Mouse (Mus musculus) MEL (cell line): ENCODE results near the gene Bmf. TPM values are rescaled to one million over a fixed set of nuclear protein-coding genes. Genes with fewer than 3 reads are reported as not detected.
"Not testable (repeated sequence)": the region's sequence is repeated elsewhere in the genome, so short reads cannot be mapped to it uniquely, and the experiment has no call there.

Source experiments
- DNase-seq: peaks from one replicate; pipeline ENCODE4 v3.0.0; 2011; ENCODE audit warnings: low read depth, low spot score
- H3K27ac ChIP-seq: 2 replicates; pipeline ENCODE4 v1.5.1; 2012; ENCODE audit warnings: low read depth, mild to moderate bottlenecking, control low read depth, low read length, moderate library complexity; ENCODE audit not compliant: control insufficient read depth
- H3K27me3 ChIP-seq, 2 experiments: fragments of 150-350 bp in 1 of 2; sonication (generic) in 1 of 2; 2 replicates each; pipeline ENCODE4 v1.6.1; 2012; ENCODE audit warnings: low read length in 2 of 2, mild to moderate bottlenecking in 2 of 2, improper control_type of control experiment in 1 of 2, moderate library complexity in 1 of 2; ENCODE audit not compliant: insufficient read depth in 2 of 2, control insufficient read depth in 1 of 2
- H3K36me3 ChIP-seq, 2 experiments: 2 replicates each; pipeline ENCODE4 v1.6.1; 2012 to 2014; ENCODE audit warnings: low read length in 2 of 2, improper control_type of control experiment in 1 of 2, inconsistent platforms in 1 of 2, mild to moderate bottlenecking in 1 of 2; ENCODE audit not compliant: insufficient read depth in 2 of 2, control insufficient read depth in 1 of 2
- H3K4me1 ChIP-seq, 2 experiments: fragments of 150-350 bp in 1 of 2; sonication (generic) in 1 of 2; 2 replicates each; pipeline ENCODE4 v1.6.1; 2012; ENCODE audit warnings: low read length in 2 of 2, improper control_type of control experiment in 1 of 2, mild to moderate bottlenecking in 1 of 2; ENCODE audit not compliant: insufficient read depth in 2 of 2, control insufficient read depth in 1 of 2
- H3K4me3 ChIP-seq, 2 experiments: fragments of 150-350 bp in 1 of 2; sonication (generic) in 1 of 2; 2 replicates each; pipeline ENCODE4 v1.5.1; 2012; ENCODE audit warnings: low read depth in 2 of 2, low read length in 2 of 2, mild to moderate bottlenecking in 2 of 2, moderate library complexity in 2 of 2, control low read depth in 1 of 2, improper control_type of control experiment in 1 of 2; ENCODE audit not compliant: control insufficient read depth in 1 of 2, insufficient read depth in 1 of 2
- H3K79me2 ChIP-seq: 2 replicates; pipeline ENCODE4 v1.6.1; 2012; ENCODE audit warnings: mild to moderate bottlenecking, low read length, moderate library complexity; ENCODE audit not compliant: control insufficient read depth, poor library complexity, insufficient read depth
- H3K9ac ChIP-seq: 2 replicates; pipeline ENCODE4 v1.6.1; 2012; ENCODE audit warnings: low read depth, mild to moderate bottlenecking, control low read depth, low read length, moderate library complexity; ENCODE audit not compliant: control insufficient read depth, poor library complexity, severe bottlenecking
- H3K9me3 ChIP-seq: fragments of 150-350 bp; sonication (generic); replicated peaks from 2 replicates; pipeline ENCODE4 v1.6.1; 2012; ENCODE audit warnings: mild to moderate bottlenecking, low read length, improper control_type of control experiment, moderate library complexity; ENCODE audit not compliant: insufficient read depth
- CHD1 ChIP-seq: IDR thresholded peaks from 2 replicates; pipeline ENCODE4 v1.6.1; 2012; ENCODE audit warnings: low read depth, mild to moderate bottlenecking, inconsistent platforms, low read length, improper control_type of control experiment
- CHD2 ChIP-seq: IDR thresholded peaks from 2 replicates; pipeline ENCODE4 v1.6.1; 2011; ENCODE audit warnings: low read length, improper control_type of control experiment
- E2F4 ChIP-seq: IDR thresholded peaks from 2 replicates; pipeline ENCODE4 v1.6.1; 2011; ENCODE audit warnings: low read depth, low read length, improper control_type of control experiment, borderline replicate concordance
- ELF1 ChIP-seq: IDR thresholded peaks from 2 replicates; pipeline ENCODE4 v1.6.1; 2014; ENCODE audit warnings: low read depth, mild to moderate bottlenecking, inconsistent platforms, low read length, improper control_type of control experiment, moderate library complexity
- EP300 ChIP-seq, 2 experiments: IDR thresholded peaks; 2 replicates each; pipeline ENCODE4 v1.6.1; 2011; ENCODE audit warnings: improper control_type of control experiment in 2 of 2, low read length in 2 of 2, low read depth in 1 of 2, mild to moderate bottlenecking in 1 of 2
- ETS1 ChIP-seq: IDR thresholded peaks from 2 replicates; pipeline ENCODE4 v1.6.1; 2012; ENCODE audit warnings: low read depth, mild to moderate bottlenecking, inconsistent platforms, low read length, improper control_type of control experiment, moderate library complexity
- GATA1 ChIP-seq: IDR thresholded peaks from 2 replicates; pipeline ENCODE4 v1.6.1; 2011; ENCODE audit warnings: low read depth, low read length, improper control_type of control experiment
- KAT2A ChIP-seq: conservative IDR thresholded peaks from 2 replicates; pipeline ENCODE4 v1.6.1; 2012; ENCODE audit warnings: low read depth, low read length, improper control_type of control experiment, inconsistent platforms
- MAX ChIP-seq: IDR thresholded peaks from 2 replicates; pipeline ENCODE4 v1.6.1; 2011; ENCODE audit warnings: low read length, improper control_type of control experiment
- MEF2A ChIP-seq: IDR thresholded peaks from 2 replicates; pipeline ENCODE4 v1.6.1; 2014; ENCODE audit warnings: low read depth, mild to moderate bottlenecking, inconsistent platforms, low read length, improper control_type of control experiment; ENCODE audit not compliant: poor library complexity, insufficient replicate concordance, severe bottlenecking; ENCODE audit errors: extremely low read depth
- MXI1 ChIP-seq: IDR thresholded peaks from 2 replicates; pipeline ENCODE4 v1.6.1; 2011; ENCODE audit warnings: mild to moderate bottlenecking, low read depth, low read length, improper control_type of control experiment
- MYB ChIP-seq: IDR thresholded peaks from 2 replicates; pipeline ENCODE4 v1.6.1; 2011; ENCODE audit warnings: mild to moderate bottlenecking, low read depth, low read length, improper control_type of control experiment
- MYC ChIP-seq: IDR thresholded peaks from 2 replicates; pipeline ENCODE4 v1.6.1; 2011; ENCODE audit warnings: low read depth, mild to moderate bottlenecking, low read length, improper control_type of control experiment, moderate library complexity
- NRF1 ChIP-seq: IDR thresholded peaks from 2 replicates; pipeline ENCODE4 v1.6.1; 2014; ENCODE audit warnings: low read depth, mild to moderate bottlenecking, inconsistent platforms, low read length, improper control_type of control experiment, moderate library complexity; ENCODE audit not compliant: poor library complexity, insufficient read depth, severe bottlenecking
- POLR2A ChIP-seq, 2 experiments: IDR thresholded peaks; 2 replicates each; pipeline ENCODE4 v1.6.1; 2011 to 2012; ENCODE audit warnings: low read length in 2 of 2, mild to moderate bottlenecking in 2 of 2, control low read depth in 1 of 2, improper control_type of control experiment in 1 of 2, low read depth in 1 of 2, moderate library complexity in 1 of 2; ENCODE audit not compliant: control insufficient read depth in 1 of 2, insufficient read depth in 1 of 2, poor library complexity in 1 of 2
- RCOR1 ChIP-seq: IDR thresholded peaks from 2 replicates; pipeline ENCODE4 v1.6.1; 2012; ENCODE audit warnings: low read depth, mild to moderate bottlenecking, inconsistent platforms, low read length, improper control_type of control experiment
- SIN3A ChIP-seq: IDR thresholded peaks from 2 replicates; pipeline ENCODE4 v1.6.1; 2012; ENCODE audit warnings: low read length, improper control_type of control experiment, inconsistent platforms
- TAL1 ChIP-seq: IDR thresholded peaks from 2 replicates; pipeline ENCODE4 v1.6.1; 2012; ENCODE audit warnings: mild to moderate bottlenecking, inconsistent platforms, low read length, moderate library complexity, mixed read lengths
- TBP ChIP-seq: IDR thresholded peaks from 2 replicates; pipeline ENCODE4 v1.8.0; 2011; ENCODE audit warnings: low read depth, low read length, improper control_type of control experiment
- TCF12 ChIP-seq: IDR thresholded peaks from 2 replicates; pipeline ENCODE4 v1.6.1; 2014; ENCODE audit warnings: low read depth, mild to moderate bottlenecking, inconsistent platforms, low read length, improper control_type of control experiment, moderate library complexity
- USF1 ChIP-seq: IDR thresholded peaks from 2 replicates; pipeline ENCODE4 v1.6.1; 2014; ENCODE audit warnings: low read depth, mild to moderate bottlenecking, inconsistent platforms, low read length, improper control_type of control experiment, moderate library complexity
- USF2 ChIP-seq, 2 experiments: IDR thresholded peaks; 2 replicates each; pipeline ENCODE4 v1.6.1; 2011 to 2012; ENCODE audit warnings: improper control_type of control experiment in 2 of 2, low read length in 2 of 2, borderline replicate concordance in 1 of 2, inconsistent platforms in 1 of 2, low read depth in 1 of 2, mild to moderate bottlenecking in 1 of 2; ENCODE audit not compliant: insufficient read depth in 1 of 2
- ZNF384 ChIP-seq: IDR thresholded peaks from 2 replicates; pipeline ENCODE4 v1.6.1; 2012; ENCODE audit warnings: low read depth, mild to moderate bottlenecking, inconsistent platforms, low read length, improper control_type of control experiment
- polyA plus RNA-seq, 2 experiments: library from polyadenylated mRNA; stranded (reverse) in 1 of 2; unstranded in 1 of 2; fragments of >175 nt in 1 of 2; fragments of >200 nt in 1 of 2; gene quantifications; 2 replicates each; pipeline versions ENCODE4 v1.2.1 to v1.2.4; 2012; ENCODE audit warnings: low replicate concordance in 2 of 2, low read depth in 1 of 2; ENCODE audit not compliant: insufficient read length in 2 of 2, insufficient read depth in 1 of 2, missing spikeins in 1 of 2
- total RNA-seq: library from RNA; depleted of rRNA; stranded (reverse); fragments of 300-350 nt; gene quantifications from 2 replicates; pipeline ENCODE4 v1.2.3, GENCODE M21; 2012

Gene Bmf
- total and polyA plus RNA-seq, 3 experiments, result 0.39 to 0.50 TPM; not detected in 1

GRCm38 (mm10) chr2:118558426-118558825 lies 8.9 kb upstream of the Bmf start:
- no peak for DNase-seq
- no peak overlapping the region for H3K4me3 ChIP-seq
- no peaks in the 10 kb centered on the region for H3K27me3 ChIP-seq
- peaks cover 9 to 20% of the 10 kb centered on the region in 2 experiments; a peak in 3 of 4 replicates for H3K4me1 ChIP-seq
- H3K9me3 ChIP-seq, result no peaks in the 10 kb centered on the region
- H3K79me2 ChIP-seq, result no peaks in the 10 kb centered on the region
- H3K27ac ChIP-seq, result no peak overlapping the region
- H3K9ac ChIP-seq, result 0 out of 2 replicates have a peak overlapping the region, but pooled peaks have one; percentile 8
- TF ChIP-seq CHD1 (no peak), USF2 (IDR thresholded peaks at IDR 0.05; ENCODE audit: borderline replicate concordance in 1 of 2, insufficient read depth in 1 of 2, low read depth in 1 of 2, low read length in 2 of 2) (no peak), ZNF384 (no peak), MEF2A (no peak), E2F4 (no peak), POLR2A (IDR thresholded peaks at IDR 0.05; ENCODE audit: control insufficient read depth in 1 of 2, insufficient read depth in 1 of 2, low read depth in 1 of 2, low read length in 2 of 2, poor library complexity in 1 of 2) (no peak), TAL1 (no peak), KAT2A (no peak), NRF1 (no peak), SIN3A (no peak), CHD2 (no peak), USF1 (no peak), MYC (no peak), TBP (no peak), TCF12 (no peak), GATA1 (no peak), MYB (no peak), MAX (no peak), RCOR1 (no peak)
- H3K36me3 ChIP-seq, result peaks cover 0 to 14% of the 10 kb centered on the region in 2 experiments; a peak in 2 of 4 replicates

- H3K9me3 ChIP-seq, result not testable (repeated sequence)
- peak; percentile 40; the same call in 1 of the 2 replicates for TF ChIP-seq MXI1
- TF ChIP-seq SIN3A, result peak; percentile 27; the same call in 1 of the 2 replicates
- peak; percentile 78 for TF ChIP-seq ETS1
- 0 out of 2 replicates have a peak, but pooled peaks have one; percentile 6 for TF ChIP-seq ELF1
- peak; percentile 9; the same call in 1 of the 2 replicates for TF ChIP-seq TCF12
- peak in 1 of 2 experiments; percentile 4; a peak in 1 of 4 replicates for TF ChIP-seq EP300 (IDR thresholded peaks at IDR 0.05; ENCODE audit: low read depth in 1 of 2, low read length in 2 of 2)
- TF ChIP-seq, all 39 proteins: peak for 6; not testable (repeated sequence) for 33
- H3K79me2 ChIP-seq, H3K27me3 ChIP-seq, H3K27ac ChIP-seq, H3K4me3 ChIP-seq: not testable (repeated sequence)
- peaks cover 0 to 12% of the 10 kb centered on the region in 2 experiments; a peak in 2 of 4 replicates for H3K36me3 ChIP-seq
- peak overlapping the region; percentile 20; the same call in 1 of the 2 replicates for H3K9ac ChIP-seq
- H3K4me1 ChIP-seq, result peaks cover 7 to 16% of the 10 kb centered on the region in 2 experiments; a peak in 3 of 4 replicates
- peak; percentile 44 for DNase-seq
Observed at GRCm38 (mm10) chr2:118554356-118554990, 5.0 kb upstream of the Bmf start.
